In genomic region chr7:110121162-110121515, GRCm38 (mm10) we compare ENCODE assay signal across 8 mouse cellular contexts. TPM values are rescaled to one million over a fixed set of nuclear protein-coding genes. Genes with fewer than 3 reads are reported as not detected.
A peak's percentile ranks its signal among the peaks of the same experiment; 100 is the strongest.
DNase-seq lines count a peak whose midpoint lies in the region; ATAC-seq and TF ChIP-seq lines count a peak whose summit lies in the region.

No protein-coding gene starts in this region.

- H3K9ac ChIP-seq in liver, adult 2 months (ENCODE audit: low read depth, low read length): peak overlapping the region; percentile 54
- peak overlapping the region; percentile 70 for H3K9ac ChIP-seq in intestine, embryonic 15.5 days
- H3K9ac ChIP-seq in neural tube, embryonic 12.5 days: peak overlapping the region; percentile 49

- 2% methylated on average over 9 of the region's 9 CpGs for WGBS in liver, adult 2 months
- 4% methylated on average over 9 of the region's 9 CpGs for WGBS in embryonic facial prominence, embryonic 10.5 days
- 1% methylated on average over 9 of the region's 9 CpGs for WGBS in intestine, embryonic 15.5 days
- 5% methylated on average over 9 of the region's 9 CpGs for WGBS in neural tube, embryonic 12.5 days

- DNase-seq in liver, adult 2 months (ENCODE audit: extremely low read depth, low read depth, low spot score): no peak
- DNase-seq in liver (no peak), MN1 (ENCODE audit: low spot score) (no peak)
- no peak for DNase-seq in embryonic facial prominence, embryonic 10.5 days (ENCODE audit: low spot score)
- no peak for DNase-seq in layer of hippocampus, adult 11-12 months (ENCODE audit: low spot score)
- DNase-seq in lung, postnatal 14 days: no peak

- H3K4me2 ChIP-seq in intestine, embryonic 15.5 days (replicated peaks): peak overlapping the region; percentile 72
- peak overlapping the region; percentile 65 for H3K4me2 ChIP-seq in neural tube, embryonic 12.5 days (replicated peaks)

- H3K27ac ChIP-seq in liver, adult 2 months (replicated peaks; ENCODE audit: insufficient read depth, low read depth, low read length): peak overlapping the region; percentile 74
- H3K27ac ChIP-seq in embryonic facial prominence, embryonic 10.5 days (replicated peaks): peak overlapping the region; percentile 98
- H3K27ac ChIP-seq in intestine, embryonic 15.5 days: peak overlapping the region; percentile 91
- no peak overlapping the region for H3K27ac ChIP-seq in neural tube, embryonic 12.5 days

- no peaks in the 10 kb centered on the region for H3K9me3 ChIP-seq in embryonic facial prominence, embryonic 10.5 days
- no peaks in the 10 kb centered on the region for H3K9me3 ChIP-seq in intestine, embryonic 15.5 days
- H3K9me3 ChIP-seq in neural tube, embryonic 12.5 days: no peaks in the 10 kb centered on the region

- ATAC-seq in intestine, embryonic 15.5 days: no peak
- no peak for ATAC-seq in neural tube, embryonic 12.5 days (ENCODE audit: low FRiP score, low read depth)

- H3K79me2 ChIP-seq in liver, adult 2 months (ENCODE audit: control insufficient read depth, insufficient read depth, low read length): no peaks in the 10 kb centered on the region

- H3K4me3 ChIP-seq in liver, adult 2 months (ENCODE audit: insufficient read depth, low read depth, low read length): peak overlapping the region; percentile 41
- H3K4me3 ChIP-seq in embryonic facial prominence, embryonic 10.5 days: peak overlapping the region; percentile 99
- H3K4me3 ChIP-seq in intestine, embryonic 15.5 days (replicated peaks): peak overlapping the region; percentile 99
- peak overlapping the region; percentile 96 for H3K4me3 ChIP-seq in neural tube, embryonic 12.5 days

- TF ChIP-seq POLR2A in liver, adult 2 months (IDR thresholded peaks at IDR 0.05; ENCODE audit: extremely low read depth, insufficient read depth, low read length): no peak

- H3K36me3 ChIP-seq in liver, adult 2 months (ENCODE audit: control insufficient read depth, insufficient read depth, low read length): no peaks in the 10 kb centered on the region
- peaks cover 18% of the 10 kb centered on the region for H3K36me3 ChIP-seq in embryonic facial prominence, embryonic 10.5 days (replicated peaks)
- H3K36me3 ChIP-seq in intestine, embryonic 15.5 days: no peaks in the 10 kb centered on the region
- no peaks in the 10 kb centered on the region for H3K36me3 ChIP-seq in neural tube, embryonic 12.5 days

- peaks cover 8% of the 10 kb centered on the region for H3K4me1 ChIP-seq in liver, adult 2 months (ENCODE audit: control insufficient read depth, insufficient read depth, low read length)
- H3K4me1 ChIP-seq in embryonic facial prominence, embryonic 10.5 days: peaks cover 28% of the 10 kb centered on the region
- H3K4me1 ChIP-seq in intestine, embryonic 15.5 days (replicated peaks): peaks cover 7% of the 10 kb centered on the region; the same call in 1 of the 2 replicates
- H3K4me1 ChIP-seq in neural tube, embryonic 12.5 days: peaks cover 5% of the 10 kb centered on the region; the same call in 1 of the 2 replicates

- TF ChIP-seq CTCF in liver, adult 2 months (IDR thresholded peaks at IDR 0.05; ENCODE audit: low read depth, low read length): no peak

- no peaks in the 10 kb centered on the region for H3K27me3 ChIP-seq in liver, adult 2 months (ENCODE audit: control insufficient read depth, insufficient read depth, low read length)
- no peaks in the 10 kb centered on the region for H3K27me3 ChIP-seq in embryonic facial prominence, embryonic 10.5 days (replicated peaks; ENCODE audit: low read depth, poor library complexity, severe bottlenecking)
- no peaks in the 10 kb centered on the region for H3K27me3 ChIP-seq in intestine, embryonic 15.5 days (replicated peaks)
- no peaks in the 10 kb centered on the region for H3K27me3 ChIP-seq in neural tube, embryonic 12.5 days (replicated peaks)

RNA-seq across cellular contexts. Expression of gene Wee1, which starts 0.7 kb away (rescaled TPM):
- total RNA-seq in liver, adult 2 months (2014; rRNA removed): 4.1 and 5.3 TPM in 2 replicates
- polyA plus RNA-seq in liver, adult 2 months (2012; rRNA removed): 0.40 and 0.51 TPM in 2 replicates
- polyA plus RNA-seq in embryonic facial prominence, embryonic 10.5 days (2016; fragmentation: Nextera tagmentation; extraction: Ambion mirVana): 28.6 and 29.4 TPM in 2 replicates
- 26.3 and 31.1 TPM in 2 replicates for polyA plus RNA-seq in intestine, embryonic 15.5 days (2015; fragmentation: Nextera tagmentation; extraction: Ambion mirVana)
- polyA plus RNA-seq in neural tube, embryonic 12.5 days (2016; fragmentation: Nextera tagmentation; extraction: Ambion mirVana): 23.2 and 24.1 TPM in 2 replicates

Comparison
In these comparisons a context has a peak if more than half of its experiments do, and no peak if none do; other contexts are left out.
1. H3K4me3 ChIP-seq: peak in every context shown above with its lines; median percentile 99 in embryonic facial prominence, embryonic 10.5 days; 99 in intestine, embryonic 15.5 days; 96 in neural tube, embryonic 12.5 days; 41 in liver, adult 2 months.
2. RNA of gene Wee1, which starts 0.7 kb away (polyA plus RNA-seq): 26.3 to 31.1 TPM in intestine, embryonic 15.5 days, 28.6 to 29.4 TPM in embryonic facial prominence, embryonic 10.5 days and 23.2 to 24.1 TPM in neural tube, embryonic 12.5 days; 0.40 to 0.51 TPM in liver, adult 2 months; every median in the first group is over 10 times any median in the second.
3. Peak in every context shown above with its lines, with median percentiles within 50 percentile points of each other: H3K9ac ChIP-seq.